Mouse (Mus musculus): ENCODE measurements around the gene 3110040N11Rik.
"Not testable (repeated sequence)": the region's sequence is repeated elsewhere in the genome, so short reads cannot be mapped to it uniquely, and the experiment has no call there.

Gene 3110040N11Rik

GRCm38 (mm10) chr7:81789095-81789757 is at the start of gene 3110040N11Rik:
TSS of gene 3110040N11Rik (minus strand) at chr7:81789478.
- DNase-seq (ENCODE audit: low spot score): peak; percentile 80

DNA sequence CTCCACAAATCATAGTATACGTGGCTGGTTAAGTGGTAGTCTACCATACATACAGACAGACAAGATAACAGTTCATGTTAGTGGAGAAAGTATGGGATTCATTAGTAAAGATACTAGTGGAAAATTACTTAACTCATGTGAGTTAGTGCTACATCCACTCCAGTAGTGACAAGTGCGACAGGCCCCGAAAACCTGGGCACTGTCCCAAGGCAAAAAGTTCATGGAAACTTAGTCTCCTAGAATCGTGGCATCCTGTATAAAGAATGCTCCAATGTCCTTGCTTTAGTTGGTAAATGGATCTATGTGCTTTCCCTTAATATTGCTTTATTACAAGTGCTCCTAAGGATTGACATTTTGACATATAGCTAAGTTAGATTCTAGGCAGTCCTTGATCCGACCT is 48.5 kb upstream of the 3110040N11Rik start:
- DNase-seq (ENCODE audit: low spot score): not testable (repeated sequence)

- DNase-seq (ENCODE audit: low spot score): no peak
Observed at GRCm38 (mm10) chr7:81835430-81835829, 46.2 kb upstream of the 3110040N11Rik start.

DNA sequence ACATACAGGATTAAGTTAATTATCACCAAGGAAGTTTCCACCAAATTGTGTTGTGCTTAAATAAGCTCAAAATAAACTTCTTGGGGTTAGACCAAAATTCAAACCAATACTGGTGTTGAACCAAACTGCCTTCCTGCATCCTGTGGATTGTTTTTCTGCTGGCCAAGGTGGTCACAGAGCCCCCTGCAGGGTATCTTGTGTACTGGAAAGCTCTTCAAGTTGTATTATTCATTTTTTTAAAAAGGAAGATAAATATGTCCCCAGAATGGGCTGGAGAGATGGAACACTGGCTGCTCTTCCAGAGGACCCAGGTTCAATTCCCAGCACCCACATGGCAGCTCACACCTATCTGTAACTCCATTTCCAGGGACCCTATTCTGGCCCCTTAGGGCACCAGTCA is 45.6 kb upstream of the 3110040N11Rik start:
- no peak for DNase-seq (ENCODE audit: low spot score)

- DNase-seq (ENCODE audit: low spot score): peak; percentile 76
Observed at GRCm38 (mm10) chr7:81829379-81829894, 40.2 kb upstream of the 3110040N11Rik start, which contains the start of gene Btbd1. TSS of gene Btbd1 (minus strand) at chr7:81829431.

GRCm38 (mm10) chr7:81828681-81829378 is 39.6 kb upstream of the 3110040N11Rik start:
- DNase-seq (ENCODE audit: low spot score): peak; percentile 30

- peak; percentile 43 for DNase-seq (ENCODE audit: low spot score)
Observed at GRCm38 (mm10) chr7:81827806-81828667, 38.8 kb upstream of the 3110040N11Rik start.

- DNase-seq (ENCODE audit: low spot score): no peak
Observed at GRCm38 (mm10) chr7:81825381-81825780, 36.1 kb upstream of the 3110040N11Rik start.

- no peak for DNase-seq (ENCODE audit: low spot score)
Observed at GRCm38 (mm10) chr7:81824906-81825305, 35.6 kb upstream of the 3110040N11Rik start.

- no peak for DNase-seq (ENCODE audit: low spot score)
Observed at GRCm38 (mm10) chr7:81806067-81806466, 16.8 kb upstream of the 3110040N11Rik start.

GRCm38 (mm10) chr7:81788536-81788935 is 742 bp downstream of the 3110040N11Rik start:
- no peak for DNase-seq (ENCODE audit: low spot score)

DNA sequence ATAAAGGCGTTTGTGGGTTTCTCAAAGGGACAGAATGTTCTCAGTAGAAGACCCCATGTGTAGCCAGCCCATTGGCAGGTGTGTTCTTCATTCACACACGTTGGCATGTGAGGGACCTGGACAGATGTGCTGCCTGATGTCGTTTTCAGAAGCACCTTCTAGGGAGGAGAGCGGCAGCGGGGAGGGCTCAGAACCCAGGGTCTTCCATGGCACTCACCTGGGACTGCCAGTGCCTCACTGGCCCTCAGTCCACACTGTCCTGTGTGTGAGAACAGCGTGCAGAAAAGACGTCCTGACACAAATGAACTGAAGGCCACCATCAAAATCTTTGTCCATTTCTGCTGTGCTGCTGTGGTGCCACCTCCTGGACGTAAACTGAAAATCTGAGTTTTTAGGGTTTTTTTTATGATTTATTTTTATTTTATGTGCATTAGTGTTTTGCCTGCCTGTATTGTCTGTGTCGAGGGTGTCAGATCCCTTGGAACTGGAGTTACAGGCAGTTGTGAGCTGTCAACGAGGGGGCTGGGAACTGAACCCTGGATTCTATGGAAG is 11.5 kb downstream of the 3110040N11Rik start:
- no peak for DNase-seq (ENCODE audit: low spot score)

DNA sequence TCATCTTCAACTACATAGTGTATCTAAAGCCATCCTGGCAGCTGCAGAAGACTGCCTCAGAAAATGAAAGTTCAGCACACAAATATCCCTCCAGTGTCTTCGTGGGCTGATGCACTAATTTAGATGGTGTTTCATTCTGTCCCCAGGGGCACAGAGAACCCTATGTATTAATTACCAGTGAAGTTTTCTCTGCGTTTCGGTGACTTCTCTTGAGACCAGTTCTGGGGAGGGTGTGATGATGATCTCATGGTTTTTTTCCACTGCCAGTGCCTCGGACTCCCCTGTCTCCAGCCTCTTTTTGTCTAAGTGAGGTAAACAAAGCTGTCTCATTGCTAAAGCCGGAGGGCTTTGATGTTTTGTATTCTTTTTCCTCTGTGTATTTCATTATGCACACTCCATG is 14.0 kb downstream of the 3110040N11Rik start:
- DNase-seq (ENCODE audit: low spot score): no peak

- no peak for DNase-seq (ENCODE audit: low spot score)
Observed at GRCm38 (mm10) chr7:81772786-81773539, 16.3 kb downstream of the 3110040N11Rik start.

DNA sequence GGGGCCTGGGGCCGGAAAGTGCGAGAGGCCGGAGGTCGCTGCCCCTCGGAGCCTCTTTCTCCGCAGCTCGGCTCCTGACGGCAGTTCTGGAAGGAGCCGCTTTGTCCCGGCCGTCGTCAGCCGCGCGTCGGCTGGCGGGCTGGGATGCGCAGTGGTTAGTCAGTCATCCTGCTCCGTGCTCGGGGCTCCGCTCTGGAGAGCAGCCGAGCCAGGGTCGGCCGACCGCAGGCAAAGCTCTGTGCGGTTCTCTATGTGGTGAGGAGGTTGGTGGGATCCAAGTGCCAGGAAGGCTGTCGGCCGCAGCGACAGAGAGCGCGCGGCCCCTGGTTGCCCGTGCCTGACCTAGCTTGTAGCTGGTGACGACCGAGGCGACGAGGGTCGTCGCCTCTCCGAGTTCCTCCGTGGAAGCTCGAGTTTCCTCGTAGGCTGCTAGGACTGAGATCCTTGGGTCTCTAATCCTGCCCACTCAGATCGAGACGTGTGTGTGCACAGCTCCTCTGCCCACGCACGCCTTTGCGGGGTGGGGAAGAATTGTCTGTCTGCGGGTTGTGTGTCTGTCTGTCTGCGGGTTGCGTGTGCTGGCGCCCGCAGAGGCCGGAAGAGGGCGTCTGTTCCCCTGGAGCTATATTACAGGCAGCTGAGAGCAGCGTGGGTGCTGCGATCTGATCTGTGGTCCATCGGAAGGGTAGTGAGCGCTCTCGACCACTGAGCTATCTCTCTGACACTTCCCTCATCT is 26.0 kb downstream of the 3110040N11Rik start:
- DNase-seq (ENCODE audit: low spot score): peak; percentile 46

GRCm38 (mm10) chr7:81762180-81763109 is 26.8 kb downstream of the 3110040N11Rik start, which contains the start of gene Ramac:
TSS of gene Ramac (plus strand) at chr7:81762925.
- peak; percentile 91 for DNase-seq (ENCODE audit: low spot score)

- DNase-seq (ENCODE audit: low spot score): no peak
Observed at GRCm38 (mm10) chr7:81747956-81748355, 41.3 kb downstream of the 3110040N11Rik start.

- DNase-seq (ENCODE audit: low spot score): no peak
Observed at GRCm38 (mm10) chr7:81744145-81744544, 45.1 kb downstream of the 3110040N11Rik start.

- DNase-seq (ENCODE audit: low spot score): no peak
Observed at GRCm38 (mm10) chr7:81740010-81740409, 49.3 kb downstream of the 3110040N11Rik start.
